Mouse (Mus musculus): ENCODE data around the gene Aanat. TPM values are rescaled to one million over a fixed set of nuclear protein-coding genes. Genes with fewer than 3 reads are reported as not detected.

The Aanat gene
- polyA plus RNA-seq, 1 experiment from 2014 or later, result not detected

DNA sequence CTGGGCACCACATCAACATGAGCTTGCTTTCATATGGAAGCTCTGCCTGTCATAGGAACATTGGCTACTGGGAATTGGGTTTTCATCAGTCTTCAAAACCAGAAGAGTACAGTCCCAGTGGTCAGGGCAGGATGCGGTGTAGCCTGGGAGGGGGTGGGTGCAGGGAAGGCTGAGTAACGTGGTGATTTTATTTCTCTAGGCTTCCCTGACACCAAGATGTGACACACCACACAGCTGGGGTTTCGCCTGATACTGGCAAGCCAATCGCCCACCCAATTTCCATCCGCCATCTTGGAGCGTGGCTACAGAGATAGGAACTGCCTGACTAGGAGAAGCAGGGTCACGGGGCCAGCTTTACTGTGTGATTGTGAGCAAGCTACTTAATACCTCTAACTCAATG is 32.4 kb downstream of the Aanat start:
- WGBS, result 92% methylated on average over 7 of the region's 7 CpGs
- H3K9me3 ChIP-seq (replicated peaks; ENCODE audit: low read length), result no peaks in the 10 kb centered on the region
- H3K27me3 ChIP-seq (ENCODE audit: insufficient read depth, low read length), result no peaks in the 10 kb centered on the region
- H3K9ac ChIP-seq (ENCODE audit: low read depth, low read length), result no peak overlapping the region
- DNase-seq (ENCODE audit: low spot score) (no peak), ATAC-seq (replicated peaks; ENCODE audit: low FRiP score, low read depth) (no peak)
- H3K4me1 ChIP-seq (replicated peaks; ENCODE audit: insufficient read depth, low read length), result peaks cover 54% of the 10 kb centered on the region
- no peak overlapping the region for H3K4me2 ChIP-seq (ENCODE audit: low read length)
- no peaks in the 10 kb centered on the region for H3K36me3 ChIP-seq (ENCODE audit: insufficient read depth, low read length)
- no peak overlapping the region for H3K27ac ChIP-seq
- TF ChIP-seq CTCF (IDR thresholded peaks at IDR 0.05; ENCODE audit: low read depth), result no peak
- H3K4me3 ChIP-seq (replicated peaks; ENCODE audit: low read depth, low read length), result no peak overlapping the region

DNA sequence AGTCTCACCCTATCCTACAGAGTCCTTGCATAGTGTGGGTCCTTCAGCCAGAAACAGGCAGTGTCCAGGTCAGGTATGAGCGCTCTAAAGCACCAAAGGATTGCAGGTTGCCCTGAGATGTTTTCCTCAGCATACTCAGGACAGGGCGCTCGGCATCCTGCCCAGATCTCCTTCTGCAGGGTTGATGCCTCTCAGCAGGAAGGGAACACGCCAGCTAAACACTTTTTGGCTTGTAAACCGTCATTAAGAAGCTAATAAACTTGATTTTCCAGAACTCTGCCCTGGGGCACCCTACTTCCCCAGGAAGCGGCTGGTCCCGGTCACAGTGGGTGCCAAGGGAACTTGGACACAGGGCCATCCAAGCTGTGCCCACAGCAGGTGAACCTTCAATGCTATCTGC is 32.9 kb downstream of the Aanat start:
- no peak overlapping the region for H3K4me3 ChIP-seq (replicated peaks; ENCODE audit: low read depth, low read length)
- peaks cover 54% of the 10 kb centered on the region for H3K4me1 ChIP-seq (replicated peaks; ENCODE audit: insufficient read depth, low read length)
- H3K9ac ChIP-seq (ENCODE audit: low read depth, low read length), result no peak overlapping the region
- H3K27me3 ChIP-seq (ENCODE audit: insufficient read depth, low read length), result no peaks in the 10 kb centered on the region
- ATAC-seq (replicated peaks; ENCODE audit: low FRiP score, low read depth), result no peak
- no peak for DNase-seq (ENCODE audit: low spot score)
- no peak overlapping the region for H3K4me2 ChIP-seq (ENCODE audit: low read length)
- no peak overlapping the region for H3K27ac ChIP-seq
- 71% methylated on average over 7 of the region's 7 CpGs for WGBS
- H3K36me3 ChIP-seq (ENCODE audit: insufficient read depth, low read length), result no peaks in the 10 kb centered on the region
- no peaks in the 10 kb centered on the region for H3K9me3 ChIP-seq (replicated peaks; ENCODE audit: low read length)
- TF ChIP-seq CTCF (IDR thresholded peaks at IDR 0.05; ENCODE audit: low read depth), result no peak

DNA sequence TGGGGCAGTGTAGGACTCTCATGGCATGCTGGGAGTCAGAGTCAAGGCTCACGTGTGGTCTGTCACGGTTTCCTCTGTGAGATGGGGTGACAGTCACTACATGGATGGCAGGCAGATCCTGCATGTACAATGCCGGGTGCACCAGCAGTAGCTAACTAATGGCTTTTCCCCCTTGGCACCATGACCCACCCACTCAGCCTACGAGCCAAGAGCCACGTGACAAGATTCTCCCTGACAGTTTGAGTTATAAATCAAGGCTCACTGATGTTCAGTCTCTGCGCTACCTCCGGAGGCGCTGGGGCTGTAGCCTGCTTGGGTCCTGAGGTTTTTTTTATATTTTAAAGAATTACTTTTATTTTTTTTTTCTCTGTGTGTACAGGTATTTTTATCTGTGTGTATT is 33.3 kb downstream of the Aanat start:
- DNase-seq (ENCODE audit: low spot score) (no peak), ATAC-seq (replicated peaks; ENCODE audit: low FRiP score, low read depth) (no peak)
- H3K4me1 ChIP-seq (replicated peaks; ENCODE audit: insufficient read depth, low read length), result peaks cover 54% of the 10 kb centered on the region
- 34% methylated on average over 8 of the region's 8 CpGs for WGBS
- H3K9ac ChIP-seq (ENCODE audit: low read depth, low read length), result no peak overlapping the region
- H3K4me2 ChIP-seq (ENCODE audit: low read length), result no peak overlapping the region
- no peak overlapping the region for H3K27ac ChIP-seq
- no peak for TF ChIP-seq CTCF (IDR thresholded peaks at IDR 0.05; ENCODE audit: low read depth)
- no peaks in the 10 kb centered on the region for H3K9me3 ChIP-seq (replicated peaks; ENCODE audit: low read length)
- H3K4me3 ChIP-seq (replicated peaks; ENCODE audit: low read depth, low read length), result no peak overlapping the region
- H3K36me3 ChIP-seq (ENCODE audit: insufficient read depth, low read length), result no peaks in the 10 kb centered on the region
- H3K27me3 ChIP-seq (ENCODE audit: insufficient read depth, low read length), result no peaks in the 10 kb centered on the region

DNA sequence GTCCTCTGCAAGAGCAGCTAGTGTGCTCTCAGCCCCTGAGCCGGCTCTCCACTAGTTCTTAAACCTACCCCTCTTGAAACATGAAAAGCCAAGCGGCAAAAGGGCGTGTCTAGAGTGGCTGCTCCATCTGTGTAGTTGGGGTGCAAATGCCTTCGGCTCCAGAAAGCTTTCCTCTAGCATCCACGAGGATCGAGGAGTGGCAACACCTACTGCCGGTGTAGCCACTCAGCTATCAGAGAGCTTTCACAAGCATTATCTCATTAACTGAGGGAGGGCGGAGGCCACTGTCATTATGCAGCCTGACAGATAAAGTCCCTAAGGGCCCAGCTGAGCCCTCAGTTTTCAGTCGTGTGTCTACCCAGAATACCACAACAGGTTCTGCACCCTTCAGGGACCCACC is 33.8 kb downstream of the Aanat start:
- DNase-seq (ENCODE audit: low spot score) (no peak), ATAC-seq (replicated peaks; ENCODE audit: low FRiP score, low read depth) (no peak)
- H3K9me3 ChIP-seq (replicated peaks; ENCODE audit: low read length), result no peaks in the 10 kb centered on the region
- no peak for TF ChIP-seq CTCF (IDR thresholded peaks at IDR 0.05; ENCODE audit: low read depth)
- H3K4me3 ChIP-seq (replicated peaks; ENCODE audit: low read depth, low read length), result no peak overlapping the region
- no peaks in the 10 kb centered on the region for H3K36me3 ChIP-seq (ENCODE audit: insufficient read depth, low read length)
- no peak overlapping the region for H3K9ac ChIP-seq (ENCODE audit: low read depth, low read length)
- H3K4me1 ChIP-seq (replicated peaks; ENCODE audit: insufficient read depth, low read length), result peaks cover 54% of the 10 kb centered on the region
- H3K4me2 ChIP-seq (ENCODE audit: low read length), result no peak overlapping the region
- 36% methylated on average over 9 of the region's 9 CpGs for WGBS
- H3K27me3 ChIP-seq (ENCODE audit: insufficient read depth, low read length), result no peaks in the 10 kb centered on the region
- H3K27ac ChIP-seq, result no peak overlapping the region

DNA sequence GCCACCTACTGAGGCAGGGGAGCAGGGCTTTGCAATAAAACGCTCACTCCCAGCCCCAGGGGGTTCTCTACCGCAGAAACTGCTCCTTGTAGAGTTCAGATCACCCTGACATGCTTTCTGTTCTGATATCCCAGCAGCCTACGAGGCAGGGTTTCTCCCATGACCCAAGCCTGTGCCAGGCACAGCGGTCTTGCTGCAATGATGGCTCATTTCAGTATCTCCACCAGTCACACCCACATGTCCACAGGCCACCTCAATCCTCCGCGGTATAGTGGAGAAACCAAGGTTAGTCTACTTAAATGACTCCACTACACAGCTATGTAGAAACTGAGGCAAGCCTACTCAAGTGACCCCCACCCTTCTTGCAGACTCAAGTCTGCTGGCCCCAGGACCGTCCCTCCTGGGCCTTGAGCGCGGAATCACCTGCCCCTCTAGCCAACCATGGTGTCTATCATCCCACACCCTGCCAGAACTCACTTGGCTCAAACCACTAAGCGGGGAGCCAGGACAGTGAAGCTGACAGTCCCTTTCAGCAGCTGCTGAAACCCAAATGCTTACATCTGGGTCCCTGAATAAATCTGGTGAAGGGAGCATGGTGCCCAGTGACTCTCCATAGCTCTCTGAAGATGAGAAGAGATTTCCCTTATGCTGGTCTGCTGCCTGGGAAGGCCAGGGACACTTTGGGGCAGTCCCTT is 34.5 kb downstream of the Aanat start:
- peaks cover 52% of the 10 kb centered on the region for H3K4me1 ChIP-seq (replicated peaks; ENCODE audit: insufficient read depth, low read length)
- no peak overlapping the region for H3K9ac ChIP-seq (ENCODE audit: low read depth, low read length)
- DNase-seq (ENCODE audit: low spot score) (no peak), ATAC-seq (replicated peaks; ENCODE audit: low FRiP score, low read depth) (no peak)
- no peaks in the 10 kb centered on the region for H3K27me3 ChIP-seq (ENCODE audit: insufficient read depth, low read length)
- no peaks in the 10 kb centered on the region for H3K36me3 ChIP-seq (ENCODE audit: insufficient read depth, low read length)
- peak overlapping the region; percentile 25 for H3K27ac ChIP-seq
- H3K4me3 ChIP-seq (replicated peaks; ENCODE audit: low read depth, low read length), result no peak overlapping the region
- 70% methylated on average over 10 of the region's 10 CpGs for WGBS
- TF ChIP-seq CTCF (IDR thresholded peaks at IDR 0.05; ENCODE audit: low read depth), result no peak
- no peaks in the 10 kb centered on the region for H3K9me3 ChIP-seq (replicated peaks; ENCODE audit: low read length)
- H3K4me2 ChIP-seq (ENCODE audit: low read length), result peak overlapping the region; percentile 22

GRCm38 (mm10) chr11:116621258-116621704 is 35.0 kb downstream of the Aanat start:
- Histone ChIP-seq H3K27me3 (ENCODE audit: insufficient read depth, low read length) (no peaks in the 10 kb centered on the region), H3K36me3 (ENCODE audit: insufficient read depth, low read length) (no peaks in the 10 kb centered on the region), H3K9ac (ENCODE audit: low read depth, low read length) (no peak overlapping the region), H3K4me3 (replicated peaks; ENCODE audit: low read depth, low read length) (no peak overlapping the region), H3K9me3 (replicated peaks; ENCODE audit: low read length) (no peaks in the 10 kb centered on the region), H3K27ac (peak overlapping the region; percentile 25), H3K4me2 (ENCODE audit: low read length) (peak overlapping the region; percentile 22), H3K4me1 (replicated peaks; ENCODE audit: insufficient read depth, low read length) (peaks cover 48% of the 10 kb centered on the region)
- peak; percentile 52 for ATAC-seq (replicated peaks; ENCODE audit: low FRiP score, low read depth)
- TF ChIP-seq CTCF (IDR thresholded peaks at IDR 0.05; ENCODE audit: low read depth), result no peak
- 10% methylated on average over 6 of the region's 6 CpGs for WGBS
- DNase-seq (ENCODE audit: low spot score), result peak; percentile 92

Data from kidney, postnatal 0 days (tissue).